Mouse (Mus musculus) v-Abl transformed pro-B cells (cell line): ENCODE results near the gene Igf2bp1.

Experiments
- in situ Hi-C, 2 experiments: fragments of 400-800 bp; cut with MboI; formaldehyde crosslinking; loops; one replicate each; pipeline ENCODE4 v1.15.1; 2025; ENCODE audit not compliant: unreplicated experiment in 2 of 2

The Igf2bp1 gene

GRCm38 (mm10) chr11:96011982-96012381 is 6.2 kb upstream of the Igf2bp1 start:
- in situ Hi-C loops: no loop called here

- in situ Hi-C loops: no loop called here
These were observed 3.1 kb upstream of the Igf2bp1 start for GRCm38 (mm10) chr11:96008827-96009226.

GRCm38 (mm10) chr11:96007516-96008235 is 1.9 kb upstream of the Igf2bp1 start:
- in situ Hi-C loops: no loop called here

GRCm38 (mm10) chr11:96006852-96007515 is 1.2 kb upstream of the Igf2bp1 start:
- in situ Hi-C loops: no loop called here

- in situ Hi-C loops: no loop called here
These were observed 669 bp upstream of the Igf2bp1 start for GRCm38 (mm10) chr11:96006367-96006851.

- in situ Hi-C loops: no loop called here
These were observed 842 bp downstream of the Igf2bp1 start for GRCm38 (mm10) chr11:96004793-96005402.

- in situ Hi-C loops: no loop called here
These were observed 1.6 kb downstream of the Igf2bp1 start for GRCm38 (mm10) chr11:96003969-96004792.

- in situ Hi-C loops: no loop called here
These were observed 2.4 kb downstream of the Igf2bp1 start for GRCm38 (mm10) chr11:96003100-96003900.

GRCm38 (mm10) chr11:95994151-95994550 is 11.6 kb downstream of the Igf2bp1 start:
- in situ Hi-C loops: loop anchor here in 1 of 2 experiments (25.0 kb wide), 1 partner anchor 457 kb away; no protein-coding TSS in a partner anchor

- in situ Hi-C loops: loop anchor here in 1 of 2 experiments (25.0 kb wide), 1 partner anchor 454 kb away; no protein-coding TSS in a partner anchor
These were observed 14.6 kb downstream of the Igf2bp1 start for GRCm38 (mm10) chr11:95990886-95991708.

- in situ Hi-C loops: loop anchor here in 1 of 2 experiments (25.0 kb wide), 1 partner anchor 453 kb away; no protein-coding TSS in a partner anchor
These were observed 15.3 kb downstream of the Igf2bp1 start for GRCm38 (mm10) chr11:95990431-95990830.

GRCm38 (mm10) chr11:95989864-95990263 is 15.9 kb downstream of the Igf2bp1 start:
- in situ Hi-C loops: loop anchor here (10.0 to 25.0 kb wide), 2 partner anchors 205 to 453 kb away; no protein-coding TSS in a partner anchor

GRCm38 (mm10) chr11:95988533-95988932 is 17.2 kb downstream of the Igf2bp1 start:
- in situ Hi-C loops: loop anchor here (10.0 to 25.0 kb wide), 2 partner anchors 204 to 451 kb away; no protein-coding TSS in a partner anchor

- in situ Hi-C loops: loop anchor here (10.0 to 25.0 kb wide), 2 partner anchors 203 to 451 kb away; no protein-coding TSS in a partner anchor
These were observed 17.8 kb downstream of the Igf2bp1 start for GRCm38 (mm10) chr11:95987854-95988447.

- in situ Hi-C loops: loop anchor here (5.0 to 25.0 kb wide), 5 partner anchors 105 to 445 kb away; no protein-coding TSS in a partner anchor
These were observed 23.3 kb downstream of the Igf2bp1 start for GRCm38 (mm10) chr11:95982475-95982874.

- in situ Hi-C loops: loop anchor here (5.0 to 25.0 kb wide), 5 partner anchors 105 to 445 kb away; no protein-coding TSS in a partner anchor
These were observed 23.9 kb downstream of the Igf2bp1 start for GRCm38 (mm10) chr11:95981804-95982203.

- in situ Hi-C loops: loop anchor here (5.0 to 25.0 kb wide), 5 partner anchors 104 to 444 kb away; no protein-coding TSS in a partner anchor
These were observed 24.9 kb downstream of the Igf2bp1 start for GRCm38 (mm10) chr11:95980762-95981418.
